Mouse (Mus musculus) MEL (cell line): ENCODE data around the gene Mid1. TPM values are rescaled to one million over a fixed set of nuclear protein-coding genes. Genes with fewer than 3 reads are reported as not detected.

Experiments used
- DNase-seq: peaks from one replicate; pipeline ENCODE4 v3.0.0; 2011; ENCODE audit warnings: low read depth, low spot score
- H3K27ac ChIP-seq: 2 replicates; pipeline ENCODE4 v1.5.1; 2012; ENCODE audit warnings: low read depth, mild to moderate bottlenecking, control low read depth, low read length, moderate library complexity; ENCODE audit not compliant: control insufficient read depth
- H3K27me3 ChIP-seq, 2 experiments: fragments of 150-350 bp in 1 of 2; sonication (generic) in 1 of 2; 2 replicates each; pipeline ENCODE4 v1.6.1; 2012; ENCODE audit warnings: low read length in 2 of 2, mild to moderate bottlenecking in 2 of 2, improper control_type of control experiment in 1 of 2, moderate library complexity in 1 of 2; ENCODE audit not compliant: insufficient read depth in 2 of 2, control insufficient read depth in 1 of 2
- H3K36me3 ChIP-seq, 2 experiments: 2 replicates each; pipeline ENCODE4 v1.6.1; 2012 to 2014; ENCODE audit warnings: low read length in 2 of 2, improper control_type of control experiment in 1 of 2, inconsistent platforms in 1 of 2, mild to moderate bottlenecking in 1 of 2; ENCODE audit not compliant: insufficient read depth in 2 of 2, control insufficient read depth in 1 of 2
- H3K4me1 ChIP-seq, 2 experiments: fragments of 150-350 bp in 1 of 2; sonication (generic) in 1 of 2; 2 replicates each; pipeline ENCODE4 v1.6.1; 2012; ENCODE audit warnings: low read length in 2 of 2, improper control_type of control experiment in 1 of 2, mild to moderate bottlenecking in 1 of 2; ENCODE audit not compliant: insufficient read depth in 2 of 2, control insufficient read depth in 1 of 2
- H3K4me3 ChIP-seq, 2 experiments: fragments of 150-350 bp in 1 of 2; sonication (generic) in 1 of 2; 2 replicates each; pipeline ENCODE4 v1.5.1; 2012; ENCODE audit warnings: low read depth in 2 of 2, low read length in 2 of 2, mild to moderate bottlenecking in 2 of 2, moderate library complexity in 2 of 2, control low read depth in 1 of 2, improper control_type of control experiment in 1 of 2; ENCODE audit not compliant: control insufficient read depth in 1 of 2, insufficient read depth in 1 of 2
- H3K79me2 ChIP-seq: 2 replicates; pipeline ENCODE4 v1.6.1; 2012; ENCODE audit warnings: mild to moderate bottlenecking, low read length, moderate library complexity; ENCODE audit not compliant: control insufficient read depth, poor library complexity, insufficient read depth
- H3K9ac ChIP-seq: 2 replicates; pipeline ENCODE4 v1.6.1; 2012; ENCODE audit warnings: low read depth, mild to moderate bottlenecking, control low read depth, low read length, moderate library complexity; ENCODE audit not compliant: control insufficient read depth, poor library complexity, severe bottlenecking
- H3K9me3 ChIP-seq: fragments of 150-350 bp; sonication (generic); replicated peaks from 2 replicates; pipeline ENCODE4 v1.6.1; 2012; ENCODE audit warnings: mild to moderate bottlenecking, low read length, improper control_type of control experiment, moderate library complexity; ENCODE audit not compliant: insufficient read depth
- CHD1 ChIP-seq: IDR thresholded peaks from 2 replicates; pipeline ENCODE4 v1.6.1; 2012; ENCODE audit warnings: low read depth, mild to moderate bottlenecking, inconsistent platforms, low read length, improper control_type of control experiment
- E2F4 ChIP-seq: IDR thresholded peaks from 2 replicates; pipeline ENCODE4 v1.6.1; 2011; ENCODE audit warnings: low read depth, low read length, improper control_type of control experiment, borderline replicate concordance
- EP300 ChIP-seq, 2 experiments: IDR thresholded peaks; 2 replicates each; pipeline ENCODE4 v1.6.1; 2011; ENCODE audit warnings: improper control_type of control experiment in 2 of 2, low read length in 2 of 2, low read depth in 1 of 2, mild to moderate bottlenecking in 1 of 2
- ETS1 ChIP-seq: IDR thresholded peaks from 2 replicates; pipeline ENCODE4 v1.6.1; 2012; ENCODE audit warnings: low read depth, mild to moderate bottlenecking, inconsistent platforms, low read length, improper control_type of control experiment, moderate library complexity
- HCFC1 ChIP-seq: IDR thresholded peaks from 2 replicates; pipeline ENCODE4 v1.6.1; 2012; ENCODE audit warnings: low read depth, mild to moderate bottlenecking, inconsistent platforms, low read length, improper control_type of control experiment, moderate library complexity
- KAT2A ChIP-seq: conservative IDR thresholded peaks from 2 replicates; pipeline ENCODE4 v1.6.1; 2012; ENCODE audit warnings: low read depth, low read length, improper control_type of control experiment, inconsistent platforms
- MAX ChIP-seq: IDR thresholded peaks from 2 replicates; pipeline ENCODE4 v1.6.1; 2011; ENCODE audit warnings: low read length, improper control_type of control experiment
- MAZ ChIP-seq: IDR thresholded peaks from 2 replicates; pipeline ENCODE4 v1.6.1; 2012; ENCODE audit warnings: low read depth, mild to moderate bottlenecking, inconsistent platforms, low read length, improper control_type of control experiment
- MXI1 ChIP-seq: IDR thresholded peaks from 2 replicates; pipeline ENCODE4 v1.6.1; 2011; ENCODE audit warnings: mild to moderate bottlenecking, low read depth, low read length, improper control_type of control experiment
- NRF1 ChIP-seq: IDR thresholded peaks from 2 replicates; pipeline ENCODE4 v1.6.1; 2014; ENCODE audit warnings: low read depth, mild to moderate bottlenecking, inconsistent platforms, low read length, improper control_type of control experiment, moderate library complexity; ENCODE audit not compliant: poor library complexity, insufficient read depth, severe bottlenecking
- POLR2AphosphoS2 ChIP-seq: IDR thresholded peaks from 2 replicates; pipeline ENCODE4 v1.6.1; 2011; ENCODE audit warnings: low read length, improper control_type of control experiment
- RCOR1 ChIP-seq: IDR thresholded peaks from 2 replicates; pipeline ENCODE4 v1.6.1; 2012; ENCODE audit warnings: low read depth, mild to moderate bottlenecking, inconsistent platforms, low read length, improper control_type of control experiment
- TAL1 ChIP-seq: IDR thresholded peaks from 2 replicates; pipeline ENCODE4 v1.6.1; 2012; ENCODE audit warnings: mild to moderate bottlenecking, inconsistent platforms, low read length, moderate library complexity, mixed read lengths
- TBP ChIP-seq: IDR thresholded peaks from 2 replicates; pipeline ENCODE4 v1.8.0; 2011; ENCODE audit warnings: low read depth, low read length, improper control_type of control experiment
- TCF12 ChIP-seq: IDR thresholded peaks from 2 replicates; pipeline ENCODE4 v1.6.1; 2014; ENCODE audit warnings: low read depth, mild to moderate bottlenecking, inconsistent platforms, low read length, improper control_type of control experiment, moderate library complexity
- USF1 ChIP-seq: IDR thresholded peaks from 2 replicates; pipeline ENCODE4 v1.6.1; 2014; ENCODE audit warnings: low read depth, mild to moderate bottlenecking, inconsistent platforms, low read length, improper control_type of control experiment, moderate library complexity
- ZC3H11A ChIP-seq: IDR thresholded peaks from 2 replicates; pipeline ENCODE4 v1.6.1; 2012; ENCODE audit warnings: low read depth, mild to moderate bottlenecking, inconsistent platforms, low read length, improper control_type of control experiment
- ZKSCAN1 ChIP-seq: IDR thresholded peaks from 2 replicates; pipeline ENCODE4 v1.6.1; 2012; ENCODE audit warnings: low read depth, mild to moderate bottlenecking, inconsistent platforms, low read length, improper control_type of control experiment, moderate library complexity
- polyA plus RNA-seq, 2 experiments: library from polyadenylated mRNA; stranded (reverse) in 1 of 2; unstranded in 1 of 2; fragments of >175 nt in 1 of 2; fragments of >200 nt in 1 of 2; gene quantifications; 2 replicates each; pipeline versions ENCODE4 v1.2.1 to v1.2.4; 2012; ENCODE audit warnings: low replicate concordance in 2 of 2, low read depth in 1 of 2; ENCODE audit not compliant: insufficient read length in 2 of 2, insufficient read depth in 1 of 2, missing spikeins in 1 of 2
- total RNA-seq: library from RNA; depleted of rRNA; stranded (reverse); fragments of 300-350 nt; gene quantifications from 2 replicates; pipeline ENCODE4 v1.2.3, GENCODE M21; 2012

Mid1 gene
- total and polyA plus RNA-seq, 3 experiments: 1.4 to 7.8 TPM; not detected in 1

GRCm38 (mm10) chrX:169794421-169794820 is 109.4 kb downstream of the Mid1 start:
- Histone ChIP-seq H3K27me3 (peaks cover 2 to 7% of the 10 kb centered on the region in 2 experiments; a peak in 3 of 4 replicates), H3K36me3 (no peaks in the 10 kb centered on the region), H3K4me3 (no peak overlapping the region), H3K9ac (no peak overlapping the region), H3K27ac (no peak overlapping the region), H3K79me2 (no peaks in the 10 kb centered on the region), H3K9me3 (no peaks in the 10 kb centered on the region), H3K4me1 (no peaks in the 10 kb centered on the region)
- DNase-seq: no peak
- TF ChIP-seq KAT2A: no peak
- TF ChIP-seq RCOR1: no peak
- TF ChIP-seq TAL1: no peak
- no peak for TF ChIP-seq POLR2AphosphoS2
- TF ChIP-seq ZKSCAN1: no peak
- TF ChIP-seq ZC3H11A: no peak
- TF ChIP-seq MAX: no peak
- TF ChIP-seq EP300 (IDR thresholded peaks at IDR 0.05; ENCODE audit: low read depth in 1 of 2, low read length in 2 of 2): no peak

- no peak for TF ChIP-seq E2F4
- no peak for TF ChIP-seq RCOR1
- no peak for TF ChIP-seq TBP
- no peak for TF ChIP-seq ZC3H11A
- TF ChIP-seq CHD1: no peak
- TF ChIP-seq MAZ: no peak
- no peak for TF ChIP-seq HCFC1
- TF ChIP-seq USF1: no peak
- no peak for TF ChIP-seq EP300 (IDR thresholded peaks at IDR 0.05; ENCODE audit: low read depth in 1 of 2, low read length in 2 of 2)
- TF ChIP-seq ETS1: no peak
- no peak for TF ChIP-seq TCF12
- TF ChIP-seq NRF1: no peak
- TF ChIP-seq POLR2AphosphoS2: no peak
- TF ChIP-seq MXI1: no peak
- H3K36me3 ChIP-seq: no peaks in the 10 kb centered on the region
- H3K27ac ChIP-seq: no peak overlapping the region
These were observed 109.9 kb downstream of the Mid1 start for GRCm38 (mm10) chrX:169794831-169795311.

More at GRCm38 (mm10) chrX:169794831-169795311, 109.9 kb downstream of the Mid1 start:
- Histone ChIP-seq H3K79me2 (no peaks in the 10 kb centered on the region), H3K27me3 (peaks cover 2 to 7% of the 10 kb centered on the region in 2 experiments; a peak in 3 of 4 replicates), H3K4me3 (no peak overlapping the region), H3K9me3 (no peaks in the 10 kb centered on the region), H3K9ac (no peak overlapping the region), H3K4me1 (no peaks in the 10 kb centered on the region)
- DNase-seq: no peak
